Mouse (Mus musculus): ENCODE results near the gene Tigit.

- no peak for TF ChIP-seq CTCF (IDR thresholded peaks at IDR 0.05; ENCODE audit: insufficient read depth, low read length)
- TF ChIP-seq POLR2A (IDR thresholded peaks at IDR 0.05; ENCODE audit: borderline replicate concordance, extremely low read depth, low read depth, low read length) = no peak
These were observed 46.6 kb downstream of the Tigit start for GRCm38 (mm10) chr16:43617346-43617745.

Measured in lung, adult 2 months (tissue).